Mouse (Mus musculus) heart, postnatal 0 days (tissue): ENCODE results near the gene Olfr66.

ENCODE experiments used
- CTCF ChIP-seq: IDR thresholded peaks from 2 replicates; pipeline ENCODE4 v1.5.1; 2016; ENCODE audit warnings: antibody characterized with exemption, control low read depth, low read depth
- EP300 ChIP-seq: IDR thresholded peaks from 2 replicates; pipeline ENCODE4 v1.6.1; 2016; ENCODE audit warnings: antibody characterized with exemption, low read depth

- TF ChIP-seq CTCF (no peak), EP300 (no peak)
Measured at GRCm38 (mm10) chr7:103861531-103861930, 24.5 kb downstream of the Olfr66 start.
